Mouse (Mus musculus) liver, postnatal 0 days (tissue): Measurements from ENCODE around the gene Pde4b. TPM values are rescaled to one million over a fixed set of nuclear protein-coding genes. Genes with fewer than 3 reads are reported as not detected.
A peak's percentile ranks its signal among the peaks of the same experiment; 100 is the strongest.

Experiments
- ATAC-seq: fragments of 200-750 bp; cut with Nextera tagmentation; 2 replicates; pipeline ENCODE4 v1.8.0; 2017; ENCODE audit warnings: mild to moderate bottlenecking, moderate library complexity
- DNase-seq: peaks from one replicate; pipeline ENCODE4 v3.0.0-alpha.2; 2016
- H3K27ac ChIP-seq: fragments of 300-500 bp; sonication (generic); 2 replicates; pipeline ENCODE4 v1.5.1; 2014; ENCODE audit warnings: antibody characterized with exemption, moderate library complexity, mild to moderate bottlenecking, low read depth
- H3K27me3 ChIP-seq: fragments of 300-500 bp; sonication (generic); 2 replicates; pipeline ENCODE4 v1.6.1; 2014; ENCODE audit warnings: low read length, control low read depth, mixed read lengths; ENCODE audit not compliant: insufficient read depth
- H3K36me3 ChIP-seq: fragments of 300-500 bp; sonication (generic); replicated peaks from 2 replicates; pipeline ENCODE4 v1.6.1; 2014; ENCODE audit warnings: mild to moderate bottlenecking, control low read depth, low read length, moderate library complexity, mixed read lengths; ENCODE audit not compliant: insufficient read depth
- H3K4me1 ChIP-seq: fragments of 300-500 bp; sonication (generic); 2 replicates; pipeline ENCODE4 v1.6.1; 2014; ENCODE audit warnings: antibody characterized with exemption, mild to moderate bottlenecking, control low read depth; ENCODE audit not compliant: insufficient read depth
- H3K4me2 ChIP-seq: fragments of 300-500 bp; sonication (generic); 2 replicates; pipeline ENCODE4 v1.6.1; 2014; ENCODE audit warnings: low read depth, mild to moderate bottlenecking, low read length, moderate library complexity, mixed read lengths
- H3K4me3 ChIP-seq: fragments of 300-500 bp; sonication (generic); 2 replicates; pipeline ENCODE4 v1.5.1; 2014; ENCODE audit warnings: low read depth, low read length
- H3K9ac ChIP-seq: fragments of 300-500 bp; sonication (generic); replicated peaks from 2 replicates; pipeline ENCODE4 v1.6.1; 2014; ENCODE audit warnings: mild to moderate bottlenecking, moderate library complexity
- H3K9me3 ChIP-seq: fragments of 300-500 bp; sonication (generic); 2 replicates; pipeline ENCODE4 v1.6.1; 2016; ENCODE audit warnings: mild to moderate bottlenecking, control low read depth, low read length, mixed read lengths
- CTCF ChIP-seq: sonication (generic); IDR thresholded peaks from 2 replicates; pipeline ENCODE4 v1.5.1; 2016; ENCODE audit warnings: antibody characterized with exemption, low read depth
- EP300 ChIP-seq: IDR thresholded peaks from 2 replicates; pipeline ENCODE4 v1.6.1; 2016; ENCODE audit warnings: antibody characterized with exemption, low read depth, mild to moderate bottlenecking
- WGBS: fragments of 180-500 bp; shearing (Covaris S2); extraction: QIAGEN DNeasy Blood & Tissue Kit; methylation state at CpG from one replicate; pipeline ENCODE4 v1.1.7; 2014; ENCODE audit not compliant: insufficient replicate concordance; 5-methylcytosine and 5-hydroxymethylcytosine counted together
- polyA plus RNA-seq: library from polyadenylated mRNA; unstranded; fragments of >200 nt; fragmentation: Nextera tagmentation; extraction: Ambion mirVana; gene quantifications from 2 replicates; pipeline ENCODE4 v1.2.1, GENCODE M21; 2015

Pde4b gene
- polyA plus RNA-seq, 1 experiment from 2014 or later: 3.7 TPM

GRCm38 (mm10) chr4:102538266-102538665 is 450.9 kb downstream of the Pde4b start:
- TF ChIP-seq EP300: no peak
- no peak for TF ChIP-seq CTCF
- Histone ChIP-seq H3K4me1 (peaks cover 14% of the 10 kb centered on the region), H3K9ac (no peak overlapping the region), H3K36me3 (no peaks in the 10 kb centered on the region), H3K4me3 (no peak overlapping the region), H3K27me3 (no peaks in the 10 kb centered on the region), H3K4me2 (no peak overlapping the region), H3K27ac (no peak overlapping the region), H3K9me3 (no peaks in the 10 kb centered on the region)
- 86% methylated on average over 1 of the region's 1 CpGs for WGBS
- DNase-seq: no peak
- no peak for ATAC-seq

DNA sequence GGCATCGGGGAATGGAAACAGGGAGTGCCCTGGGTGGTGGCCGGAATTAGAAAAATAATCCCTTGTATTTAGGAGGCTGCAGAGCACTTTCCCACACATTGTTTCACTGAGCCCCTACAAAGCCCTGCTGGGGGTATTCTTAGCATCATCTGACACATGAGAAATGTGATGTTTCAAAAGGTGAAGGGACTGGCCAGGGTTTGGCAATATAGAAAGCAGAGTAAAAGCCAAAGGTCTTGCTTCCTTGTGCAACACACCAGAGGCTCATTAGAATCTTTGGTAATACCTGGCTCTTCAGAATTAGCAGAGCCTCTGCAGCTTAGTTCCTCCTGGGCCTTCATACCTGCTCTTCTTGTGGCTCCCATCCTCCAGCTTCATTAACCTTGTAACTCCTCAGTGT is 451.4 kb downstream of the Pde4b start:
- Histone ChIP-seq H3K9me3 (no peaks in the 10 kb centered on the region), H3K4me1 (peaks cover 11% of the 10 kb centered on the region), H3K4me2 (no peak overlapping the region), H3K9ac (no peak overlapping the region), H3K27ac (no peak overlapping the region), H3K36me3 (no peaks in the 10 kb centered on the region), H3K27me3 (no peaks in the 10 kb centered on the region), H3K4me3 (no peak overlapping the region)
- peak; percentile 30; the same call in 1 of the 2 replicates for TF ChIP-seq EP300
- TF ChIP-seq CTCF: no peak
- WGBS: 77% methylated on average over 2 of the region's 2 CpGs
- peak; percentile 61 for ATAC-seq
- DNase-seq: no peak

DNA sequence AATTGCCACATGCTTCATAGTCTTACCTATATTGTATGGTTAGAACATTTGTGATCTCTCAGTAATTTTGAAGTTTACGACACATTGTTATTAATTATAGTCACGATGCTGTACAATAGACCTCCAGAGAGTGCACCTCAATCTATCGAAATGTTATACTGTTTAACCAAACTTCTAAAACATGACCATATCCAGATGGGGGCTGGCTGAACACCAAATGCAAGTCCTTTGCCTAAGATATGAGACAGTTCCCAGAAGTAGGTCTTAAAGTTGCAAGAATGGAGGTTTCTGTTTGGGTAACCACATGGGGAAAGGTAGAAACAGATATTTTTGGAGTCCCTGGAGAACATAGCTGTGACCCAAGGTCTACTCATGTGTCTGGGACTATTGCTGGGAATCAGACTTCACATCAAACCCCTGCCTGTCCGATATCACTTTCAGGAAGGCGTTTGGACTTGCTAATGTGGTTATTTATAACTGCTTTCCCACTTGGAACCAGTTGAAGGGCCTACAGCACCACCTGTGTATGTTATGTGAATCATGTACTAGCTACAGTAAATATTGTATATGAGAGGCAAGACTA is 452.3 kb downstream of the Pde4b start:
- H3K27ac ChIP-seq: no peak overlapping the region
- no peaks in the 10 kb centered on the region for H3K36me3 ChIP-seq
- 68% methylated on average over 5 of the region's 5 CpGs for WGBS
- no peak for TF ChIP-seq CTCF
- H3K4me2 ChIP-seq: no peak overlapping the region
- no peak for DNase-seq
- H3K9ac ChIP-seq: no peak overlapping the region
- H3K4me1 ChIP-seq: peaks cover 11% of the 10 kb centered on the region; the same call in 1 of the 2 replicates
- no peak overlapping the region for H3K4me3 ChIP-seq
- H3K27me3 ChIP-seq: no peaks in the 10 kb centered on the region
- ATAC-seq: no peak
- no peaks in the 10 kb centered on the region for H3K9me3 ChIP-seq

GRCm38 (mm10) chr4:102542976-102543375 is 455.6 kb downstream of the Pde4b start:
- Histone ChIP-seq H3K36me3 (no peaks in the 10 kb centered on the region), H3K9ac (no peak overlapping the region), H3K4me2 (no peak overlapping the region), H3K9me3 (no peaks in the 10 kb centered on the region), H3K27ac (no peak overlapping the region), H3K4me1 (peaks cover 11% of the 10 kb centered on the region; the same call in 1 of the 2 replicates), H3K4me3 (no peak overlapping the region), H3K27me3 (no peaks in the 10 kb centered on the region)
- ATAC-seq (peak; percentile 68), DNase-seq (no peak)
- TF ChIP-seq EP300: no peak
- TF ChIP-seq CTCF: no peak
- 56% methylated on average over 3 of the region's 3 CpGs for WGBS

- Histone ChIP-seq H3K36me3 (no peaks in the 10 kb centered on the region), H3K4me1 (peaks cover 8% of the 10 kb centered on the region; the same call in 1 of the 2 replicates), H3K27me3 (no peaks in the 10 kb centered on the region), H3K9me3 (no peaks in the 10 kb centered on the region), H3K9ac (no peak overlapping the region), H3K27ac (no peak overlapping the region), H3K4me2 (no peak overlapping the region), H3K4me3 (no peak overlapping the region)
- ATAC-seq (no peak), DNase-seq (no peak)
- no peak for TF ChIP-seq EP300
- no peak for TF ChIP-seq CTCF
- 73% methylated on average over 4 of the region's 4 CpGs for WGBS
Measured at GRCm38 (mm10) chr4:102545226-102545625, 457.9 kb downstream of the Pde4b start.

GRCm38 (mm10) chr4:102555566-102555965 is 468.2 kb downstream of the Pde4b start:
- 75% methylated on average over 7 of the region's 7 CpGs for WGBS
- Histone ChIP-seq H3K36me3 (no peaks in the 10 kb centered on the region), H3K9me3 (no peaks in the 10 kb centered on the region), H3K4me3 (no peak overlapping the region), H3K4me1 (peaks cover 8% of the 10 kb centered on the region), H3K27me3 (no peaks in the 10 kb centered on the region), H3K27ac (no peak overlapping the region), H3K9ac (no peak overlapping the region), H3K4me2 (no peak overlapping the region)
- DNase-seq (no peak), ATAC-seq (peak; percentile 53; the same call in 1 of the 2 replicates)
- TF ChIP-seq CTCF (no peak), EP300 (no peak)

DNA sequence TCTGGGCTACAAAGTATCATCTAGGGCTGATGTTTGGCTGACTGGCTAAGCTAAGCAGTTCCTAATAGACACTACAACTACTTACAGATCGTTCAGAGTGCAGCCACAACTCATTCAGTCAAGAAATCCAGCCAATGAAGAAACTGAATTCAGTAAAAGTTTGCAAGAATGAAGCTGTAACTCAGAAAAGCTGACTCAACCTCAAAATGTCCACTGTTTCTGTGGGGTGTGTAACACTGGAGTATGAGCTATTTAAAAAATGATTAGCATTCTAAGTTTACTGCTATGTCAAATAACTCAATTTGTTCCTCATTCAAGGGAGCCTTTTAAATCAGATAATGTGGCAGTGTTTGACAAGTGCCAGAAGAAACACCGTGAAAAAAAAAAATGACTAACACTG is 469.7 kb downstream of the Pde4b start:
- no peak overlapping the region for H3K27ac ChIP-seq
- 42% methylated on average over 2 of the region's 2 CpGs for WGBS
- no peaks in the 10 kb centered on the region for H3K9me3 ChIP-seq
- ATAC-seq: no peak
- H3K4me1 ChIP-seq: peaks cover 8% of the 10 kb centered on the region
- DNase-seq: no peak
- H3K4me2 ChIP-seq: no peak overlapping the region
- no peak overlapping the region for H3K4me3 ChIP-seq
- H3K27me3 ChIP-seq: no peaks in the 10 kb centered on the region
- TF ChIP-seq CTCF (no peak), EP300 (no peak)
- H3K36me3 ChIP-seq: no peaks in the 10 kb centered on the region
- H3K9ac ChIP-seq: no peak overlapping the region
